Mouse (Mus musculus) mouse embryonic stem cell (cell line): ENCODE results near the gene Dbp.

ENCODE experiments used
- in situ Hi-C, 2 experiments: fragments of 300-500 bp; cut with MboI; formaldehyde crosslinking; loops; 1 replicate in 1 of 2; 3 replicates in 1 of 2; pipeline ENCODE4 v1.14.3; 2019 to 2020; ENCODE audit warnings: low sequenced_read_pairs in 2 of 2, low pct_unique_long_range_greater_than_20kb in 1 of 2, mixed read lengths in 1 of 2; ENCODE audit not compliant: unreplicated experiment in 1 of 2

Gene Dbp

DNA sequence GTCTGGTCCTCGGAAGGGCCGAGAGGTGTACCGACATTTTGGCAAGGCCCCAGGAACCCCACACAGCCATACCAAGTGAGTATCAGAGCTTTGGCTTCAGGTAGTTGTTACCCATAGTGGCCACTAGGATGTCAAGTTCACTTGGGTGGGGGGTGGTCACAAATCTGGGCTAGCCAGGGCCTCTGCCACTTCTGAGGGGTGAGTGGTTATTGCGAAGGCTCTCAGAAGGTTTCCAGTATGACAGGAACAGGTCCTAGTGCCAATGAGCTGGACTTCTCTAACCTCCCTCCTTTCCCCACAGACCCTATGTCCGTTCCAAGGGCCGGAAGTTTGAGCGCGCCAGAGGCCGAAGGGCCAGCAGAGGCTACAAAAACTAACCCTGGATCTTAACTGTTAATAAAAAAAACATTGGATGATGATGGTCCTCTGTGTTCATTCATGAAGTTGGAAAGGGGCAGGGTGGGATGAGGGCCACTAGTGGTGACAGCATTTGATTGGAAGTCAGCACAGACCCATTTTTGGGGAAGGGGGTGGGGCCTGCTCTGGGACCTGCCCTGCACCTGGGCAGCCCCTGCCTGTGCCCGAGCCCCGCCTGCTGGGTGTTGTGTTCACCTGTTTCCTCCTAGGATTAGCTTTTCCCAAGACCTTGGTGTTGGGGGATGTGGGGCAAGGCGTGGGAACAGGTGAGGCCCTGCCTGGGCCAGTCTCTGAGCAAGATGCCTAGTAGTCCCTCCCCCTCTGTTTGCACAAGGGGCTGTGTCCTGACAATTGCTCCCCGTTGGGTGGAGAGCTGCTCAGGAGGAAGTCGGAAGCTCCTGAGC lies 15.7 kb downstream of the Dbp start, which contains the start of gene Fam83e:
TSS of gene Fam83e (plus strand) at position 800 of the 821 bp plus-strand sequence.
- in situ Hi-C loops, result no loop called here

DNA sequence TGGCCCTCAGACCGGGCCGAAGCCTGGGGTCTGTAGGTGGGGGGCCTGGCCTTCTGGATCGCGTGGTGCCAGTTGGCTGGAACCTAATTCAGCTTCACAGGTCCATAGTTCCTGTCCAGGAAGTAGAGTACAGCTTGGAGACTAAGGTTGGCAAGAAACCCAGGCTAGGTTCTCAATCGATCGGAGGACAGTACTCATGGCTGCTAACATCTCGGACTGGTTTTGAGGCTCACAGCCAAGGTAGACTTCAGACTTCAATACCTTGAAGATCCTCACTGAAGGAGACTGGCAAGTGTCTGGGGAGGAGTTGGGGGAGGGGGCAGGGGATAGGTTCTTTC lies 16.3 kb downstream of the Dbp start:
- in situ Hi-C loops, result no loop called here

DNA sequence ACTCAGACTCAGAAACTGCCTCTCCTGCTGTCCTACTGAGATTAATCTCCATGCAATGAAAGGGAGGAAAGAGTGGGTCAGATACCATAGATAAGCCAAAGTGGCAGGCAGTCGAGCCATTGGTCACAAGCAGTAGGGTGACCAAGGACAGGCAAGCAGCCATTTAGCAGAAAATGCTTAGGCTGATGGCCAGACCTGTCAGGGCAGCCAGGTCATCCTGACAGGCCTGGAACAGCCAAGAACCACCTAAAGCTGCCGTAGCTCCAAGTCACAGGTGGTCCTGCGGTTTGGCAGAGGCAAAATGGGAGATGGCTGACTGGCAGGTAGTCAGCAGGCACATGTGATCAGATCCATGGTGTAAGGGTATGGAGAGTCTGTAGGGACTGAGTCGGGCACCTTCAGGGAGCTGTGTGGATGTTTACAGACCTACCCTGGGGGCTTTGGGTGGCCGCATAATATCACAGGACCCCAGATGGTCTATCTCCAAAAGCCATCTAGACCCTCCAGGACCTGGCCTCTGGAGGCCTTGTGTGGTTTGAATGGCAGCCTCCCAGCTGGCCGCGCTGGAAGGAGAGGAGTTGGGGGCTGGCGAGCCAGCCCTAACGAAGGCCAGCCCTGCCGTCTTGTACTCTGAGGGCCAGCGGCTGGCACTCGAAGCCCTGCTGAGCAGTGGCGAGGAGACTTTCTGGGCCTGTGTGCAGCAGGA lies 16.9 kb downstream of the Dbp start:
- in situ Hi-C loops, result no loop called here

DNA sequence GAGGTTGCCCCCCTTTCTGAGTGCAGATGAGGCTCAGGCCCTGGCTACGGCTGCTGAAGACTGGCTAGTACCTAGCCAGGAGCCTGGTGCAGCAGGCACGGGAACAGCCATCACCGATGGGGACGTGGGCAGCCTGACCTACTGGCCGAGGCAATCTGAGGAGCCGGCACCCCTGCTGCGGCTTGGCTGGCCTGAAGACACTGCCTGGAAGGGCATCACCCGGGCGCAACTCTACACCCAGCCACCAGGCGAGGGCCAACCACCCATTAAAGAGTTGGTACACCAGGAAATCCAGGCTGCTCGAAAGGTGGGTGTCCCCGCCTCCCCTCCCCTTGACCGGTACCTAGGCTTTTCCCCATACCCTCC lies 17.4 kb downstream of the Dbp start:
- in situ Hi-C loops, result no loop called here

DNA sequence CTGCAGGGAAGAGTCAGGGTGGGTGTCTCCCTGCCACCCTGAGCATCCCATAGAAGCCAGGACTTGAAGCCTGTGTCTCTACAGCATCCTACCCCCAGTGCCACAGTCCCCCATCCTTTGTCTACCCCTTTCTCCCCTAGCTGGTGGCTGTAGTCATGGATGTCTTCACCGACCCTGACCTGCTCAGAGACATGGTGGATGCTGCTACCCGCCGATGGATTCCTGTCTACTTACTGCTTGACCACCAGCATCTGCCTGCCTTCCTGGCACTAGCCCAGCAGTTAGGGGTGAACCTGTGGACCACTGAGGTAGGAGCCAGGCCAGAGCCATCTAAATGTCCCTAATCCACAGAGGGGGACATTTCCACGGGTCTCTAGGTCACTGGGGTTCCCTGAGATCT lies 18.4 kb downstream of the Dbp start:
- in situ Hi-C loops, result no loop called here

DNA sequence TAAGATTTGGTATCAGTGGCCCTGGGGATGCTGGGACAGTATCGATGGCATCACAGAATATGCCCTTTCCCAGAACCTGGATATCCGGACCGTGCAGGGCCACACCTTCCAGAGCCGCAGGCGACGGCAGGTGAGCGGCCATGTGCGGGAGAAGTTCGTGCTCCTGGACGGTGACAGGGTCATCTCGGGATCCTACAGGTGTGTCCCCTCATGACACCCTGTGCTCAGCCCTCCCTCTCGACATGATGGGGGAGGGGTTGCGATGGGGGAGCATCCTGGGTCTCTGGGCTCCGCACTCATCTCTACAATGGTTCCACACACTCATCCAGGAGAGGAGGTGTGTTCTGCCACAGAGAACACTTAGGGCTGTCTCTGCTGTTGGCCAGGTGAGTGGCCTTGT lies 18.9 kb downstream of the Dbp start:
- in situ Hi-C loops, result no loop called here

DNA sequence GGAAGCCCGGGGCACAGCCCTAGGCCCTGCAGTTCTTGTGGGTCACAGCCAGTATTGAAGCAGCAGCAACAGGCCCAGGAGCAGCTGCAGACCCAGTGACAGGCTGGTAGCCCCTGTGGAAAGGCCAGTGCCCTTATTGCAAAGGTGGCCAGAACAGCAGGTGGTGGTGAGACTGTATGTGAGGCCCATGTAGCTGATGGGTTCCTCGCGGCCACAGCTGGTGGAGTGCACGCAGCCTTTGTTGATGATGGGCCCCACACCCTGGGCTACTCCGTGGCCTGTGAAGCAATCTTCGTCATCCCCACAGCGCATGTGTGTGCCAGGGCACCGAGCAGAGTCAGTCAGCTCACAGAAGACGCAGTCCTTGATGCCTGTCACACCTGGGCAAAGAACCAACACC lies 20.3 kb downstream of the Dbp start:
- in situ Hi-C loops, result no loop called here

DNA sequence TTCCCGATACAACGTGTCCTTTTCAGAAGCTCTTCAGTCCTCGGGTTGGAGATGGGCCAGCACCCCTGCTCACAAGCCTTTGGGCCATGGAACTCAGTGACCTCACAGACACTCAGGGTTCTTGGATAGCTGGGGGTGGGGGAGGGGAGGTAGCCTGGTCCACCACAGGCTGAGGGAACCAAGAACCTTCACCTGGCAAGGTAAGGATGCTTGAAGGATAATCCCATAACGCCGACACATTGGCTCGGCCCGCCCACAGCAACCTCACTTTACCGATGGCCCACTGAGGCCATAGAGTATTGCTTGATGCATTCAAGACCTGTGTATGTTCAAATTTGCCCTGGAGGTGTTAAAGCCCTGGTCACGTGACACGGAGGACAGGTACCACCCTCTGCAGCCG lies 20.8 kb downstream of the Dbp start, which contains the start of gene Spaca4:
TSS of gene Spaca4 (minus strand) at position 101 of the 400 bp plus-strand sequence.
- in situ Hi-C loops, result no loop called here

DNA sequence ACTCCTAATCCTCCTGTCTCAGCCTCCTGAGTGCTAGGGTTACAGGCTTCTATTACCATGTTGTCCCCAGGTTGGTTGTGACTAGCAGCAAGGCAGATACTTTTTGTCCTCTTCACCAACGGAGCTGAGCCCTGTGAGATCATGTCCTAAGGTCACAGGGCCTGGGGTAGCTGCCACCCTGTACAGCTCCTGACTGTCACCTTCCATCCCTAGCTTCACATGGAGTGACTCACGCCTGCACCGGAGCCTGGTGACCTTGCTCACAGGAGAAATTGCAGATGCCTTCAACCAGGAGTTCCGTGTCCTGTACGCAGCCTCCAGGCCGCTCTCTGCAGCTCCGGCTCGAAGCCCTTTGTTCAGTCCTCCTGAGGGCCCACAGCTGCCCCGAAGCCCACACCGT lies 21.5 kb downstream of the Dbp start:
- in situ Hi-C loops, result no loop called here

DNA sequence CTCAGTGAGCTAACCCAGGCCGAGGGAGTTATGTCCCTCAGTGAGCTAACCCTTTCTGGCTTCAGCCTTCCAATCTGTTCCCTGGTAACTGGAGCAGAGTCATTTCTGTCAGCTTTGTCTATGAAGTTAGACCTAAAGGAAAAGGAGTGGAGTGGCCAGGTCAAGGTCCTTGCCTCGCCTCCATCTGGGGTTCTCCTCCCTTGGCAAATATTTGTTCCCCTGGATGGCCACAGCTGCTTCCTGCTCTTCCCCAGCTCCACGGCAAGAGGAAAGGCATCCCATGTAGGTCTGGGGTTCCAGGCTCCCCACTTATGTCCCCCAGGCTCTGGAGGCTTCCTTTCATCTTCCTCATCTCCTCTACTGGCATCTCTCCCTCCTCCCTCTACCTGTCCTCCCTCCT lies 22.7 kb downstream of the Dbp start:
- in situ Hi-C loops, result no loop called here

DNA sequence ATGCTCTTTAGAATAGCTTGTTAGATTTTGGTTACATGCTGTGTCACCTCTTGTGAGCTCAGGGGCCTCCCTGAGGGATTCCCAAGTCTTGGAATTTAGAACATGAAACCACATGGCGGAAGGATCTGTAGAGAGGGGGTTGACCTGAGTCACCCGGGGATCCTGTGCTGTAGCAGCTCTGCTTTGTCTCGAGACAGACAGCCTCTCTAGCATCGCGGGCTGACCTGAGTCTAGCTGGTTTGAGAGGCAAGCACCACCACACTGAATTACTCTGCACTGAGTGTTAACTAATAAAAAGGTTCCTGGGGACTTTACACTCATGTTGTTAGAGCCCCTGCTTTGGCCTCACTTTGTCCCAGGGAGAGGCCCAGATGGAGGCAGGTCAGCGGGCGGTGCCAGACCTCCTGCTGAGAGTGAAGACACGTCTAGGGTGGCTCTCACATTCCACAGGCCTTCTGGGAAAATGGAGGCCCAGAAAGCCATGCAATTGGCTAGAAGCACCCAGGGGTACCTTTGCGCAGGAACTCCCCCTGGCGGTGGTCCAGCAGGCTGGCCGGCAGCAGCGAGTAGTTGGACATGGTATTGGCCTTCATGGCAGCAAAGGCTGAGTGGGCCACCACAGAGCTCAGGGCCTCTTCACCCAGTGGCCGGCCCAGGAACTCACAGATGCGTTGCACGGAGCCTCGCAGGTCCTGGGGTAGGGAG lies 26.0 kb downstream of the Dbp start:
- in situ Hi-C loops, result loop anchor here (5.0 to 10.0 kb wide), 2 partner anchors 76 to 194 kb away; partner anchors contain the start of genes Ccdc114 (in 1 of the 2) and Emp3 (in 1 of the 2)

DNA sequence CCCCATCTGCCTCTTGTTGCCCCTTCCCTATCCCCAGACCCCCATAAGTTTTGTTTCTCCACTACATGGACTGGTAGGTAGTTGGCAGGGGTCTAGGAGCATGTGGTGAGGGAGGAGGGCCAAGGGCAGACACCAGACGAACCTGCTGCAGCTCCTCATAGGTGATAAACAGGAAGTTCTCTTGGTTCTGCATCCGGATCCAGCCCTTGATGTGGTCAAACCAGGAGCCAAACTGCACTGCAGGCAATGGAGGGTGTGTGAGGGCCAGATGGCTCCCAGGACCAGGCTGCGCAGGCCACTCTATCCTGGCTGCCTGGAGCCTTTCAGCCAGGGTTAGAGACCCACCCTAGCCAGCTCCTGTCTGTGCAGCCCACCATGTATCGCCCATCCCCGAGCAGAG lies 28.6 kb downstream of the Dbp start:
- in situ Hi-C loops, result loop anchor here (5.0 to 10.0 kb wide), 2 partner anchors 74 to 191 kb away; partner anchors contain the start of genes Ccdc114 (in 1 of the 2) and Emp3 (in 1 of the 2)

DNA sequence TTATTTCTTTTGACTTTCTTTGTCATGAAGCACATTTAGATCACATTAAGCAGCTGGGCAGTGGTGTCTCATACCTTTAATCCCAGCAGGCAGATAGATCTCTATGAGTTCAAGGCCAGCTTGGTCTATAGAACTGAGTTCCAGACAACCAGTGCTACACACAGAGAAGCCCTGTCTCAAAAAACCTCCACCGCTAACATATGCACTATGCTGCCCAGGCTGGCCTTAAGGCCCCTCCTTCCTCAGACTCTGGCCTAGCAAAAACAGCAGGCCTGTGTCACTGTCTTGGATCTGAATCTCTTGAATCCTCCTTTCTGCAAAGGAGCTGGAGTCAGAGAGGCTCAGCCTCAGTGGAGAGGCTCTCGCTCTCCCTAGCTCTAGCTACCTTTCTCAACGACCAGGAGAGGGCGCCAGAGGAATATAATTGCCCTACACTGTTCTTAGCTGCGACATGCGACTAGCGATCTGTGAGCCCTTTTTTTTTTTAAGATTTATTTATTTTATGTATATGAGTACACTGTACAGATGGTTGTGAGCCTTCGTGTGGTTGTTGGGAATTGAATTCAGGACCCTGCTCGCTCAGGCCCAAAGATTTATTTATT lies 34.4 kb downstream of the Dbp start:
- in situ Hi-C loops, result loop anchor here in 1 of 2 experiments (10.0 kb wide), 1 partner anchor 186 kb away; the partner anchor contains the start of genes Ccdc114 and Emp3

DNA sequence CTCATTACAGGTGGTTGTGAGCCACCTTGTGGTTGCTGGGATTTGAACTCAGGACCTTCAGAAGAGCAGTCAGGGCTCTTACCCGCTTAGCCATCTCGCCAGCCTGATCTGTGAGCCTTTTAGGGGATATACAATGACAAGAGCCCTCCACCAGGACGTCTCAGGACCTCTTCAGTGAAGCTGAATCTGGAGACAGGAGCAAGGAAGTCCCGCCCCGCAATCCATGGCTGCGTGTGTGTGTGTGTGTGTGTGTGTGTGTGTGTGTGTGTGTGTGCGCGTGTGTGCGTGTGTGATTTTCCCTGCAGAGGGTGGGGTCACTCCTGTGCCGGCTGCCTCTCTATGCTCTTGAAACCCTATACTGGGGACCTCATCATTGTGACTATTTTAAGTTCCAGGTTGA lies 34.9 kb downstream of the Dbp start:
- in situ Hi-C loops, result loop anchor here in 1 of 2 experiments (10.0 kb wide), 1 partner anchor 185 kb away; the partner anchor contains the start of genes Ccdc114 and Emp3

DNA sequence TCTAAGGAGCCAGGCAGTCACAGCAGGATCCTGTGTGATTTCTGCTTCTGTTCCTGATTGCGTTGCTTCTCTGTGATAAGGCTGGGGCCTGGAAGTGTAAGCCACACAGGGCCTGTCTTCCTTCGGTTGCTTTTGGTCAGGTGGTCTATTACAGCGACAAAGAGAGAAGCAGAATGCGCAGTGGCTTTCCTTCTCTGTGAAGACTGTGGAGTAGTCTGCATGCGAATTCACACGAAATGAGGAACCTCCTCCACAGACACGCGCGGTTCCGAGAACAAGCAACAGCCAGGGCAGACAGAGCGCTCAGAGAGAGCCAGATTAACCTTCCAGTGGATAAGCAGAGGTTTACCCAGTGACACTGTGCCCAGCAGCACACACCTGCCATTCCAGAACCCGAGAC lies 36.4 kb downstream of the Dbp start:
- in situ Hi-C loops, result no loop called here

DNA sequence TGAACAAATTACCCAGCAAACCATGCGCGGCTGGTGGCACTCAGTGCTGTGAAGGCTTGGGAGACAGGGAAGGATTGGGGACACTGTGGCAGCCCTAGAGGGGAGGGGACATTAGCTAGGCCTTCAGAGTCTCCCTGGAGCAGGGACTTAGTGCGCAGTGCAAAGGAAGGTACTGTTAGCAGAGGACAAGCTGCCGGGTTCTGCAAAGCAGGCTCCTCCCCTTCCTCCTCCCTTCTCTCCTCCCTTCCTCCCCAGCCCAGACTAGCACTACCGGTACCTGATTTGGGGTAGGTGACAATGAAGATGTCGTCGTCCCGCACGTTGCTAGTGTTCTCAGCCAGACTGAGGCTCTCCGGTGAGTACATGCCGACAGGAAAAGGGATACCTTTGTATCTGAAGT lies 36.9 kb downstream of the Dbp start:
- in situ Hi-C loops, result no loop called here

DNA sequence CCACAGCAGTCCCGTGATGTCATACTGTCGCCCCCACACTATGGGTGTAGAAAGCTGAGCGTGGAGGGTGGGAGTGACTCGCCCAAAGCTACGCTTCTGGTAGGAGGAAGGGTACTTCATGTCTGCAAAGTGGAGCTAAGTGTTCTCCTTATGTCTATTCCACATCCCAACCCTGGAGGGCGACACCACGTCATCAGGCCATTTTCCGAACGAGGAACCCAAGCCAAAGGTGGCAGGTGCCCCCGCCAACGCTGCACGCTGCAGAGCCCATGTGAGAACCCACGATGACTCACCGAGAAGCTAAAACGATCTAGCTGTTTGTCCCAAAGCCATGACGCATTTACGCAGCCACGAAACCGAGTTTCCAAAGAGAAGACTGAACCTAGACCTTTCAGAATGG lies 37.5 kb downstream of the Dbp start:
- in situ Hi-C loops, result no loop called here

DNA sequence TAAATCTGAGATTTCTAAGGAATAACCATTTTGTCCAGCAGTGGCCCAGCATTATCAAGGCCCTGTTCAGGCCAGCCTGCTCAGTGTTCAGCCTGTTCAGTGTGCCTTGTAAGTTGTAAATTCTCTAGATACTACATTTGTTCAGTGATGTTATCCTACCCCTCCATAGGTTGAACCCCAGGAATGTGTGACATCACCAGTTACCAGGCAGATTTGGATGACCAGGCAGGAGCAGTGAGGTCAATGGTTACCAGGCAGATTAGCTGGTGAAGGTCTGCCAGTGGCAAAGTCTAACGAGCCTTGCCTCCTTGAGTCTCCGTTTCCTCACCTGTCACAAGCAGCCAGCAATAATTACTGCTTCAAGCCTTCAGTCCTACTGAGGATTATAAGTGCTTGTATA lies 39.5 kb downstream of the Dbp start:
- in situ Hi-C loops, result no loop called here

DNA sequence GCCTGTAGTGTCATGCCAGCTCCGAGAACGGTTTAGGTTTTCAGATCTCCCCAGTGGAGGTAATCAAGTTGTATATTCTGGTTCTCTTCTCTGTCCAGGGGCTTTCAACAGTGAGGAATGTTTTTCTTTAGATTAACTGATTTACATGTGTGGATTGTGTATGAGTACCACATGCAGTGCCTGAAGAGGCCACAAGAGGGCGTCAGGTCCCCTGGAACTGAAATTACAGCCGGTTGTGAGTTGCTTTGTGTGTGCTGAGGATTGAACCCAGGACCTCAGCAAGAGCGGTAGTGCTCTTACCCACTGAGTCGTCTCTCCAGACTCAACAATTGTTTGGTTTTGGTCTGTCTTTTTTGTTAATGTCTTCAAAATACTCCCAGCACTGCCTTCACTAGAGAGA lies 41.6 kb downstream of the Dbp start:
- in situ Hi-C loops, result no loop called here
